Mouse (Mus musculus) gastrocnemius, adult 8-10 months (tissue): ENCODE measurements around the gene Ifi202b. TPM values are rescaled to one million over a fixed set of nuclear protein-coding genes. Genes with fewer than 3 reads are reported as not detected.

Experiments
- total RNA-seq, 4 experiments: library from RNA; stranded (reverse); gene quantifications; 2 replicates each; pipeline ENCODE4 v1.2.4; 2022

The Ifi202b gene
- total RNA-seq, 4 experiments from 2014 or later: not detected

Other genes starting within 250 kb of the Ifi202b start
- 1 to 10 TPM; 1.3 to 3.8 (median 2.5) TPM for gene Ifi207, start 241.0 kb downstream of the Ifi202b start, total RNA-seq
- 1 to 10 TPM in 3 of 4 experiments, under 1 TPM in 1; 0.70 to 2.4 (median 2.3) TPM for gene Ifi204, start 215.8 kb downstream of the Ifi202b start, total RNA-seq
- 1 to 10 TPM in 2 of 4 experiments, under 1 TPM in 2; 0.53 to 2.2 (median 1.1) TPM for gene Ifi211, start 69.7 kb downstream of the Ifi202b start, total RNA-seq
- 1 to 10 TPM; 1.1 to 1.9 (median 1.7) TPM for gene Mndal, start 40.3 kb downstream of the Ifi202b start, total RNA-seq
- 1 to 10 TPM; 1.6 to 3.4 (median 1.9) TPM for gene Ifi203, start 40.1 kb downstream of the Ifi202b start, total RNA-seq
- gene Ifi205, start 49.1 kb upstream of the Ifi202b start, total RNA-seq: 10 to 100 TPM in 1 of 4 experiments, 1 to 10 TPM in 3; 3.1 to 12.5 (median 5.8) TPM
- gene Olfr433, start 58.0 kb upstream of the Ifi202b start, total RNA-seq: not detected
- not detected for gene Olfr432, start 66.5 kb upstream of the Ifi202b start, total RNA-seq
- not detected for gene Olfr430, start 83.9 kb upstream of the Ifi202b start, total RNA-seq
- not detected for gene Olfr429, start 101.6 kb upstream of the Ifi202b start, total RNA-seq
- not detected for gene Olfr427, start 114.1 kb upstream of the Ifi202b start, total RNA-seq
- not detected for gene Olfr231, start 138.4 kb upstream of the Ifi202b start, total RNA-seq
- not detected for gene Olfr424, start 148.8 kb upstream of the Ifi202b start, total RNA-seq
- gene Olfr420, start 172.9 kb upstream of the Ifi202b start, total RNA-seq: not detected
- under 1 TPM in 1 of 4 experiments, not detected in 3; 0.05 TPM for gene Spta1, start 190.0 kb upstream of the Ifi202b start, total RNA-seq